Mouse (Mus musculus) embryonic fibroblast, embryonic 13.5 days (primary cell): Measurements from ENCODE around the gene D10Jhu81e.

Experiments used
- CTCF ChIP-seq: IDR thresholded peaks from 2 replicates; pipeline ENCODE4 v1.5.1; 2011; ENCODE audit warnings: mild to moderate bottlenecking, control low read depth, low read length, moderate library complexity, borderline replicate concordance; ENCODE audit not compliant: insufficient read depth
- POLR2A ChIP-seq: IDR thresholded peaks from 2 replicates; pipeline ENCODE4 v1.6.1; 2011; ENCODE audit warnings: low read depth, mild to moderate bottlenecking, control low read depth, low read length, moderate library complexity

DNA sequence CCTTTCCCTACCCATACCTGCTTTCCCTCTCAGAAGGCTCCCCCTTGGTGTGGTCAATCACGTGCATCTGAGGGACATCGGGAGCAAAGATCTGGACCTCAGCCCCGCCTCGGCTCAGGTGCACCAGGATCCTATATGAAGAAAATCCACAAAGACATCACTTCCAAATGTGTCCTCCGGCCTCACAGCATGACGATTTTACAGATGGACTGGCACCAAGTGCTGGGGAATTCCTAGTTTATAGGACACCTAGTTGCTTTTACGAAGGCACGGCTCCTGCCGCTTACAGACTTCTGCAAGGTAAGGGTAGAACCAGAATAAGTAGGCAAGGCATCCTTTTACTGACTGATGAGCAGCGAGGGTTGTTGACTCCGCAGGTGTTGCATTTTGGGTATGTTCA lies 790 bp downstream of the D10Jhu81e start:
- TF ChIP-seq CTCF (no peak), POLR2A (no peak)
